Mouse (Mus musculus) regulatory T cell (primary cell): ENCODE data around the gene Ifnl2.

ENCODE experiments used
- in situ Hi-C: fragments of 300-600 bp; cut with MboI, MseI; formaldehyde crosslinking; loops from one replicate; pipeline ENCODE4 v1.15.1; 2025; ENCODE audit warnings: high pct_unique_total_duplicates

Gene Ifnl2

DNA sequence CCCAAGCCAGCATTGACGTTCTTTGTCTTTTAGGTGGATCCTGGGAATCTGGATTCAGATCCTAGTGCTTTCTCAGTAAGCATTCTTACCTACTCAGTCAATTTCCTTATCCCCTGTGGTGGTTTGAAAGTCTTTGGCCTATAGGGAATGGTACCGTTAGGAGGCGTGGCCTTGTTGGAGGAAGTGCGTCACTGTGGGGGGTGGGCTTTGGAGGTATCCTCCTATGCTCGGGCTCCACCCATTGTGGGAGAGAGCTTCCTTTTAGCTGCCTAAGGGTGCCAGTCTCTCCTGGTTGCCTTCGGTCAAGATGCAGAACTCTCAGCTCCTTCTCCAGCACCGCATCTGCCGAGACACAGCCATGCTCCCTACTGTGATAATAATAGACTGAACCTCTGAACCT is 17.9 kb downstream of the Ifnl2 start:
- in situ Hi-C loops = no loop called here

DNA sequence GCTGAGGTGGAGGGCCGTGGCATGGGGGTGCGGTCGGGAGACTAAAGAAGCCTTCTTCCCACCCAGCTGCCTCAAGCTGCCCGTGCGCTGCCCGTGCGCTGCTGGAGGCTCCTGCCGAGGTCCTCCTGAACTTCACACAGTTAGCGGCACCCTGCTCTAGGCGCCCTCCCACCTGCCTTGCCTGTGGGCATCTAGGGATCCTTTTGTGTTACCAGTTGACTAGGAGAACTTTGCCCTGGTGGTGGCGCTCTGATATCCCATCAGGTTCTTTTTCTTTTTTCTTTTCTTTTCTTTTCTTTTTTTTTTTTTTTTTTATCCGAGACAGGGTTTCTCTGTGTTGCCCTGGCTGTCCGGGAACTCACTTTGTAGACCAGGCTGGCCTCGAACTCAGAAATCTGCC is 19.4 kb downstream of the Ifnl2 start:
- in situ Hi-C loops = no loop called here

DNA sequence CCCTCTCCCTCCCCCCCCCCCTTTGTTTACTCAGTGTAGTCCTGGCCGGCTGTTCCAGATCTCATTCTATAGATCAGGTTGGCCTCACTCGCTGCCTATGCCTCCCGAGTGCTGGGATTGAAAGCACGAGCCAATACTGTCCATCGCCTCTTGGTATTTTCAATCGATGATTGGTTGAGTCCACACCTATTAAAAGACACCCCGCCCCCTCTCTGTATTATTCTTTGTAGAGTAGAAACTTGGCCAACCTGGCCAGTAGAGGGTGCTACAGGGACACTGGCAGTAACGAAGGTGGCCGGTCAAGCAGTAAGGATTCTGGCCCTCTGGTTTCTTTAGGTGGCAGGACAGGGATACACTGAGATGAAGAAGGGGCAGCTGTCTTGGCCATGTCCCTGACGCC is 19.8 kb downstream of the Ifnl2 start:
- in situ Hi-C loops = no loop called here

DNA sequence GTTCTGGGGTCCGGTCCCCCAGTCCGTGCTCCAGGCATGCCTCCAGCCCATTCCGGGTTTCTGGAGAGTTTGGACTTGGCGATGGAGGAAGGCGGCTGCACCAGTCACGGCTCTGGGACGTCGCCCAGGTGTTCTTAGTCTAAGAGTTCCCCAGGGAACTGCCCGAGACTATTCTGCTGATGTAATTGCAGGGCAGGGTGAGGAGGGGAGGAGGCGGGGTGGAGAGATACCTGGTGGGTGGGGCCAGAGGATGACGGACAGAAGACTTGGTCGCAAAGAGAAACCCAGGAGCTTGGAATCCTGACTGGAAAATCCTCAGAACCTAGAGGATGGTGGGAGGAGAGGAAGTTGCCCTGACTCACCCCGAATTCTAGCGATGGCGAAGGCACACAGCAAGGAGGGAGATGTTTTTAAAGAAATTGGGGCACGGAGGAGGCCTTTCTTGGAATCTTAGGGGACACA is 22.2 kb downstream of the Ifnl2 start:
- in situ Hi-C loops = no loop called here

DNA sequence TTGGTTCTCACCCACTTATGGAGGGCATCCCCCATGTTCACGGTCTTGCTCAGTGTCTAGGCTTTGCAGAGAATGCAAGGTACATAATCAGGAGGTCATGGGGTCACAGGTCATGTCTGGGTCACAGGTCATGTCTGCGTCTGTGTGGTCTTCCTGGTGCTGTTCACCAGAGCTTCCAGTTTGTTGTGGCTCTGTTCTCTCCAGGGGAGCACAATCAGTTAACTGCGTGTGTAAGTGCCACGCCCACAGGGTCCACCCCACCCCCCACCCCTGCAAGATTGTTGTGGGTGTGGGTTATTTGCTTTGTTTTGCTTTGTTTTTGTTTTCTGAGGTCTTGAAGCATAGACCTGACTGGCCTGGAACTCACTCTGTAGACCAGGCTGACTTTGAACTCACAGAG is 26.1 kb downstream of the Ifnl2 start:
- in situ Hi-C loops = no loop called here

DNA sequence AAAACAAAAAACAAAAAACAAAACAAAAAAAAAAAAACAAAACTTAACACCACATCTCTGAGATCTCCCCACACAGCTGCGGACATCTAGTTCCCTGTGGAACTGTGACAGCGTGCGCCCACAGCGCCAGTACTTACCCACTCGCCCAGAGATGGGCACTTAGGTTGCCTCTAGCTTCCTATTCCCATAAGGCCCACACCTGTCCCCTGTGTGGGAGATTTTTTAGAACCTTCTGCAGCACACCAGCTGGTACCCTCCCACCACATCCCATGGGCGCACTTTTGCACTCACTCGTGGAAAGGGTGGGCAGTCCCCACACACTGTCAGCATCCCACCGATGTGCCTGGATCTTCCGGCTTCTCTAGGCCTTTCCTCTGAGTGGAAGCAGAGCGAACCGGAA is 27.4 kb downstream of the Ifnl2 start:
- in situ Hi-C loops = no loop called here

DNA sequence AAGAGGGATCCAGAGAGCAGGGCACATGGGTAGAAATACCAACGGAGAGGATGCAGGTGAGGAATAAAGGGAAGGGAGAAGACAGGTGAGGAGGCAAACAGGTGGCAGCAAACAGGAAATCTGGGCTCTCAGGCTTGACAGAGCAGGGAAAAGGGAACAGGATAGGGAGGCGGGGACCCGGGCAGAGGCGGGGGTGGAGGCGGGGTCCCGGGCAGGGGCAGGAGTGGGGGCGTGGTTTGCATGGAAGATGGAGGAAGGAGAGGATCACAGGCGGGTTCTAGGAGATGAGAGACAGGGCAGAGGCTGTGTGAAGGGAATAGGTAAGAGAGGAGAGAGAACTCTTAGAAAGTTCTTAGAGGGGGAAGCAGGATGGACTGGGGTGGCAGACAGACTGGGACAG is 31.4 kb downstream of the Ifnl2 start:
- in situ Hi-C loops = no loop called here

DNA sequence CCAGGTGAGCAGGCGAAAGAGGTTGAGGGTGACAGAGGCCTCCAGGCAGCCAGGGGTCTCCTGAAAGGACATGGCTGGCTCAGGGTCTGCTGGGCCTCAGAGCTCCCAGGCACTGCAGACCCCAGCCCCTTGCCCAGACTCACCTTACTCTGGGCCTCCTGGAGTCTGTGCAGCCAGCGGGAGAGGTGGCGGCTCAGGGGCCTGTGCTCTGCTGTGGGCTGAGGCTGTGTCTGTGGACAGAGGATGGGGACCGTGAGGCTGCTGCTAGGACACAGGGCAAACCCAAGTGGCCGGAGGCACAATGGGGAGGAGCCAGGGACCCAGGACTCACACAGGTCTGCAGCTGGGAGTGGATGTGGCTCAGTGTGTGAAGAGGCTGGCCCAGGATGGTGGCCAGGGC is 32.9 kb downstream of the Ifnl2 start:
- in situ Hi-C loops = no loop called here

DNA sequence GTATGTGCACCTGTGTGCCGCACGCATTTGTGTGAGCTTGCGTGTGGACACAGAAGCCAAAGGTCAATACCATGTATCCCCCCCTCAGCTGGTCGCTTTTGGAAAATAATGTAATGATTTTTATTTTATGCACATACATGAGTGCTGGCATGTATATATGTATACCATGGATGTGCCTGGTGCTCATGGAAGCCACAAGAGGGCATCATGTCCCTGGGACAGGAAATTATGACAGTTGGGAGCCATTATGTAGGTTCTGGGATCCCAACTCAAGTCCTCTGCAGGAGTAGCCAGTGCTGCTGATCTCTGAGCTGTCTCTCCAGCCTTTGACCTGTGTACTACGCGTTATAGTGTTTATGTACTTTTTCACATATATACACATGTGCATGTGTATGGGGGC is 34.1 kb downstream of the Ifnl2 start:
- in situ Hi-C loops = no loop called here

DNA sequence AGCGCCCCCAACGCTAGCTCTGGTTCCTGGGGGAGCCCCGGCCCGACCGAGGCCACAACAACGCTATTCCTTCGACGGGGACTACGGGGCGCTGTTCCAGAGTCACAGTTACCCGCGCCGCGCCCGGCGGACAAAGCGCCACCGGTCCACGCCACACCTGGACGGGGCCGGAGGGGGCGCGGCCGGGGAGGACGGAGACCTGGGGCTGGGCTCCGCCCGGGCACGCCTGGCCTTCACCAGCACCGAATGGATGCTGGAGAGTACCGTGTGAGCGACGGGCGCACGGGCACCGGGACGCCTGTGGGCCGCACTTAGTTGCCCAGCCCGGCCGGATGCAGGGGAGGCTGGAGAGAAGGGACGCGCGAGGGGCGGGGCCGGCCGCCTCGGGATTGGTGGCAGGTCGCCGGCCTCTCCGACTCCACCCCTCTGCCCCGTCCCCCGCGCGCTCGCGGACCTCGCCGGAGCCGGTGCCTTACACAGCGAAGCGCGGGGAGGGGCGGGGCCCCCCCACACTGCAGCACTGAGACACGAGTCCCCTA is 43.0 kb downstream of the Ifnl2 start:
- in situ Hi-C loops = no loop called here

DNA sequence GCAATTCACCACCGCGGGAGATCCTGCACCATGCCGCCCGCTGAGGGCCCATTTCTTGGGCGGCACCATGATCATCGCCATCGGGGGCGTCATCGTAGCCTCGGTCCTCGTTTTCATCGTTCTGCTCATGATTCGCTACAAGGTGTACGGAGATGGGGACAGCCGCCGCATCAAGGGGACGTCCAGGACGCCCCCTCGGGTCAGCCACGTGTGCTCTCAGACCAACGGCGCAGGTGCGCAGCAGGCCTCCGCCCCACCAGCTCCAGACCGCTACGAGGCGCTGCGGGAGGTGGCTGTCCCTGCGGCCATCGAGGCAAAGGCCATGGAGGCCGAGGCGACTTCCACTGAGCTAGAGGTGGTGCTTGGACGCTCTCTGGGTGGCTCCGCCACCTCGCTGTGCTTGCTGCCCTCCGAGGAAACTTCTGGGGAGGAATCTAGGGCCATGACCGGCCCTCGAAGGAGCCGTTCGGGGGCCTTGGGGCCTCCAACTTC is 43.5 kb downstream of the Ifnl2 start:
- in situ Hi-C loops = no loop called here

DNA sequence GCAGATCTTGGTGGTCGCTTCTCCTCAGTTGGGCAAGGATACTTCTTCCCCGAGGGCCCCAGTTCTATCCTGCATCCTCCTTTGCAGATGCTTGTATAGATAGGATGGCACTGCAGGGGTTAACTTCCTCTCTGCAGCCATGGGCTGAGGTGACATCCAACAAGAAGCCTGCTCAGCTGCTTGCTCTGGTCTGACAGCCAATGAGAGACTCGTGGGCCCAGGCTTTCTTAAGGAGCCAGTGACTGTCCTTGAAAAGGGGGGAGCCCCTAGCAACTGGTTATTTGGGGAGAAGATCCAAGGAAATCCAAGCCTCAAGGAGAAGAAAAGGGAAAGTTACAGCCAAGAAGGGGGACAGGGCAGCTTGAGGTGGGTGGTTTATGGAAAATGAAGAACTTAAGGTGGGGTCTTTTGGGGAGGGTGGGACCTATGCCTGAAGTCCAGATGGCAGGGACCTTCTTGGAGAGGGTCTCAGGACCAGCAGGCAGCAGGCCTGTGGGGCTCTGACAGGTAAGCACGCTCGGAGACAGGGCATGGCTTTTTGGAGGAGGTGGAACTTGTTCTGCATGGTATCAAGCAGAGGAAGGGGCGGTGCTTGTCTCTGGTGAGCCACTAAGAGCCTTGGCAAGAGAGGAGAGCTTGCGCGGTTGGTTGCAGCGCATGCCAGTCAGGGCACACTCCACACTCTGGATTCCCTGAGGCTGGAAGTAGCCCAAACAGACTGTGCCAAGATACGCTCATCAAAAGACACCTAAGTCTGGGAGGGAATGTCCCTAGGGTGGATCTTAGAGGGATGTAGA is 45.6 kb downstream of the Ifnl2 start:
- in situ Hi-C loops = no loop called here

DNA sequence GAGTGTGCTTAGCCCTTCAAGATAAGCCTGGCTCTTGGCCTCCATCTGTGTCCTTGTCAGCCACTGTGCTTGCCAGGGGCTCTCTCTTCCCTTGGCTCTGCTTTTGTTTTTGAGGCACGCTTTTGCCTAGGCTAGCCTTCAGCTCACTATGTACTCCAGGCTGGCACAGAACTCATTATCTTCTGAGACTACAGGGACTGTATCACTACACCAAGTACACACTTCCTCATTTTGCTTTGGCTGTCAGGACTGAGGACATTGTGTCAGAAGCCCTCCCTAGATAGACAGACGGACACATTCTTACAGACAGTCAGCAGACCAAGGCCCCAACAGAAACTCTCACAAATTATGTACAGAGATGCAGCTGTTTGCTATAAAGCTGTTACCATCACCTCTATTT is 47.5 kb downstream of the Ifnl2 start:
- in situ Hi-C loops = no loop called here

DNA sequence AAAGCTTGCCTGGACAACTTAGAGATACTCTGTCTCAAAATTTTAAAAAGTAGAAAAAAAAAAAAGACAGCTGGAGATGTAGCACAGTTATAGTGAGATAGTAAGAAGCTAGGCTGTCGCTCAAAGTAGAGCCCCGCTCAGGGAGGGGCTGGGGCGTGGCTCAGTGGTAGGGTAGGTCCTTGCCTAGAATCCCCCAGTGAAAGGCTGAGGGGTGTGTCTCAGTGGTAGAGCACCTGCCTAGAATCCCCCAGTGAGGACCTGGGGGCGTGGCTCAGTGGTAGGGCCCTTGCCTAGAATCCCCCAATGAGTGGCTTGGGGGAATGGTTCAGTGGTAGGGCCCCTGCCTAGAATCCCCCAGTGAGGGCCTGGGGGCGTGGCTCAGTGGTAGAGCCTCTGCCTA is 49.9 kb downstream of the Ifnl2 start:
- in situ Hi-C loops = no loop called here
